Mouse (Mus musculus) E14TG2a.4 (cell line): ENCODE measurements around the gene Nrp2.

Experiments used
- CTCF ChIP-seq: conservative IDR thresholded peaks from 2 replicates; pipeline ENCODE4 v1.5.1; 2014; ENCODE audit warnings: low read length
- NANOG ChIP-seq: IDR thresholded peaks from 2 replicates; pipeline ENCODE4 v1.6.1; 2014; ENCODE audit warnings: borderline replicate concordance, low read length, mixed read lengths
- POU5F1 ChIP-seq: IDR thresholded peaks from 2 replicates; pipeline ENCODE4 v1.6.1; 2014; ENCODE audit warnings: low read length, borderline replicate concordance

- TF ChIP-seq CTCF, result no peak
- no peak for TF ChIP-seq POU5F1
- TF ChIP-seq NANOG, result no peak
These were observed 51.2 kb downstream of the Nrp2 start for GRCm38 (mm10) chr1:62754066-62754835.
